Mouse (Mus musculus) forebrain, embryonic 14.5 days (tissue): ENCODE results near the gene Gm4707. TPM values are rescaled to one million over a fixed set of nuclear protein-coding genes. Genes with fewer than 3 reads are reported as not detected.
"Not testable (repeated sequence)": the region's sequence is repeated elsewhere in the genome, so short reads cannot be mapped to it uniquely, and the experiment has no call there.

Experiments used
- ATAC-seq: fragments of 200-750 bp; cut with Nextera tagmentation; 2 replicates; pipeline ENCODE4 v1.8.0; 2017; ENCODE audit warnings: mild to moderate bottlenecking, moderate library complexity
- DNase-seq: peaks from one replicate; pipeline ENCODE4 v3.0.0-alpha.2; 2015; ENCODE audit warnings: low spot score
- H3K27ac ChIP-seq: fragments of 300-500 bp; sonication (generic); 2 replicates; pipeline ENCODE4 v1.5.1; 2014; ENCODE audit warnings: low read depth, mild to moderate bottlenecking, control low read depth, low read length, moderate library complexity
- H3K27me3 ChIP-seq: fragments of 300-500 bp; sonication (generic); replicated peaks from 2 replicates; pipeline ENCODE4 v1.6.1; 2014; ENCODE audit warnings: low read length, control low read depth, mixed read lengths; ENCODE audit not compliant: control insufficient read depth, insufficient read depth
- H3K36me3 ChIP-seq: fragments of 300-500 bp; sonication (generic); 2 replicates; pipeline ENCODE4 v1.6.1; 2014; ENCODE audit warnings: low read length, control low read depth; ENCODE audit not compliant: control insufficient read depth, insufficient read depth
- H3K4me1 ChIP-seq: fragments of 300-500 bp; sonication (generic); 2 replicates; pipeline ENCODE4 v1.6.1; 2014; ENCODE audit warnings: antibody characterized with exemption, low read length, control low read depth; ENCODE audit not compliant: control insufficient read depth, insufficient read depth
- H3K4me2 ChIP-seq: fragments of 300-500 bp; sonication (generic); 2 replicates; pipeline ENCODE4 v1.6.1; 2014; ENCODE audit warnings: mild to moderate bottlenecking, control low read depth, low read length
- H3K4me3 ChIP-seq: fragments of 300-500 bp; sonication (generic); 2 replicates; pipeline ENCODE4 v1.5.1; 2014; ENCODE audit warnings: low read depth, low read length, control low read depth
- H3K9ac ChIP-seq: fragments of 300-500 bp; sonication (generic); 2 replicates; pipeline ENCODE4 v1.6.1; 2014; ENCODE audit warnings: mild to moderate bottlenecking, low read length, control low read depth, moderate library complexity
- H3K9me3 ChIP-seq: fragments of 300-500 bp; sonication (generic); replicated peaks from 2 replicates; pipeline ENCODE4 v1.6.1; 2016; ENCODE audit warnings: low read length, control low read depth, mixed read lengths; ENCODE audit not compliant: control insufficient read depth
- WGBS: fragments of 180-500 bp; shearing (Covaris S2); extraction: QIAGEN DNeasy Blood & Tissue Kit; methylation state at CpG from one replicate; pipeline ENCODE4 v1.1.7; 2014; 5-methylcytosine and 5-hydroxymethylcytosine counted together
- polyA plus RNA-seq: library from polyadenylated mRNA; unstranded; fragments of >200 nt; fragmentation: Nextera tagmentation; extraction: Ambion mirVana; gene quantifications from 2 replicates; pipeline ENCODE4 v1.2.1, GENCODE M21; 2014

Gm4707 gene
- polyA plus RNA-seq, 1 experiment from 2014 or later, result 0.43 TPM

- no peak overlapping the region for H3K4me3 ChIP-seq
- ATAC-seq (no peak), DNase-seq (no peak)
- H3K4me2 ChIP-seq, result no peak overlapping the region
- H3K4me1 ChIP-seq, result no peaks in the 10 kb centered on the region
- H3K9me3 ChIP-seq, result no peaks in the 10 kb centered on the region
- no peak overlapping the region for H3K27ac ChIP-seq
- WGBS, result 96% methylated on average over 3 of the region's 3 CpGs
- peaks cover 40% of the 10 kb centered on the region; the same call in 1 of the 2 replicates for H3K36me3 ChIP-seq
- H3K9ac ChIP-seq, result no peak overlapping the region
- H3K27me3 ChIP-seq, result no peaks in the 10 kb centered on the region
Observed at GRCm38 (mm10) chr17:71460312-71460711, 594 bp upstream of the Gm4707 start.

- H3K9ac ChIP-seq, H3K9me3 ChIP-seq, H3K4me1 ChIP-seq, H3K27ac ChIP-seq, DNase-seq, H3K4me3 ChIP-seq, ATAC-seq, H3K4me2 ChIP-seq, H3K27me3 ChIP-seq: not testable (repeated sequence)
- H3K36me3 ChIP-seq, result peaks cover 32% of the 10 kb centered on the region
- 94% methylated on average over 6 of the region's 6 CpGs for WGBS
Observed at GRCm38 (mm10) chr17:71457361-71457760, 2.4 kb downstream of the Gm4707 start.

- no peak overlapping the region for H3K4me2 ChIP-seq
- no peak overlapping the region for H3K9ac ChIP-seq
- H3K27me3 ChIP-seq, result no peaks in the 10 kb centered on the region
- H3K4me1 ChIP-seq, result no peaks in the 10 kb centered on the region
- WGBS, result 99% methylated on average over 6 of the region's 6 CpGs
- H3K9me3 ChIP-seq, result no peaks in the 10 kb centered on the region
- DNase-seq, result no peak
- no peak overlapping the region for H3K4me3 ChIP-seq
- no peak overlapping the region; the same call in 1 of the 2 replicates for H3K27ac ChIP-seq
- ATAC-seq, result no peak
- H3K36me3 ChIP-seq, result peaks cover 29% of the 10 kb centered on the region
Observed at GRCm38 (mm10) chr17:71445191-71445590, 14.5 kb downstream of the Gm4707 start.

GRCm38 (mm10) chr17:71444718-71445117 lies 15.0 kb downstream of the Gm4707 start:
- H3K27me3 ChIP-seq, result no peaks in the 10 kb centered on the region
- H3K9ac ChIP-seq, result no peak overlapping the region
- DNase-seq (no peak), ATAC-seq (no peak)
- no peak overlapping the region for H3K27ac ChIP-seq
- 93% methylated on average over 2 of the region's 2 CpGs for WGBS
- H3K4me2 ChIP-seq, result no peak overlapping the region
- H3K4me1 ChIP-seq, result no peaks in the 10 kb centered on the region
- H3K36me3 ChIP-seq, result peaks cover 29% of the 10 kb centered on the region
- no peaks in the 10 kb centered on the region for H3K9me3 ChIP-seq
- no peak overlapping the region for H3K4me3 ChIP-seq

GRCm38 (mm10) chr17:71444126-71444525 lies 15.6 kb downstream of the Gm4707 start:
- Histone ChIP-seq H3K27me3 (no peaks in the 10 kb centered on the region), H3K9ac (no peak overlapping the region), H3K4me3 (no peak overlapping the region), H3K36me3 (peaks cover 29% of the 10 kb centered on the region), H3K27ac (no peak overlapping the region), H3K4me2 (no peak overlapping the region), H3K4me1 (no peaks in the 10 kb centered on the region), H3K9me3 (no peaks in the 10 kb centered on the region)
- WGBS, result 96% methylated on average over 3 of the region's 3 CpGs
- no peak for ATAC-seq
- no peak for DNase-seq

GRCm38 (mm10) chr17:71443273-71443672 lies 16.4 kb downstream of the Gm4707 start:
- Histone ChIP-seq H3K9ac (no peak overlapping the region), H3K4me2 (no peak overlapping the region), H3K4me3 (no peak overlapping the region), H3K4me1 (no peaks in the 10 kb centered on the region), H3K9me3 (no peaks in the 10 kb centered on the region), H3K27ac (no peak overlapping the region), H3K36me3 (peaks cover 29% of the 10 kb centered on the region), H3K27me3 (no peaks in the 10 kb centered on the region)
- ATAC-seq (no peak), DNase-seq (no peak)
- WGBS, result 92% methylated on average over 6 of the region's 6 CpGs

- not testable (repeated sequence) for ATAC-seq
Observed at GRCm38 (mm10) chr17:71422502-71422901, 37.2 kb downstream of the Gm4707 start.

GRCm38 (mm10) chr17:71419448-71419847 lies 40.3 kb downstream of the Gm4707 start:
- DNase-seq, H3K9ac ChIP-seq, H3K9me3 ChIP-seq, H3K27ac ChIP-seq, H3K4me1 ChIP-seq, H3K4me3 ChIP-seq, H3K27me3 ChIP-seq, ATAC-seq, H3K4me2 ChIP-seq: not testable (repeated sequence)
- 86% methylated on average over 5 of the region's 5 CpGs for WGBS
- peaks cover 37% of the 10 kb centered on the region for H3K36me3 ChIP-seq

More at GRCm38 (mm10) chr17:71422502-71422901, 37.2 kb downstream of the Gm4707 start:
- H3K27ac ChIP-seq, H3K4me3 ChIP-seq, H3K9ac ChIP-seq, H3K27me3 ChIP-seq, H3K9me3 ChIP-seq, H3K4me2 ChIP-seq, H3K4me1 ChIP-seq, DNase-seq: not testable (repeated sequence)
- peaks cover 39% of the 10 kb centered on the region for H3K36me3 ChIP-seq
- WGBS, result 94% methylated on average over 2 of the region's 2 CpGs

- ATAC-seq, result no peak
- Histone ChIP-seq H3K4me1 (no peaks in the 10 kb centered on the region), H3K9me3 (peaks cover 3% of the 10 kb centered on the region; the same call in 1 of the 2 replicates), H3K27ac (no peak overlapping the region), H3K36me3 (peaks cover 22% of the 10 kb centered on the region), H3K9ac (no peak overlapping the region), H3K27me3 (no peaks in the 10 kb centered on the region), H3K4me2 (no peak overlapping the region), H3K4me3 (no peak overlapping the region)
- no peak for DNase-seq
- 94% methylated on average over 1 of the region's 1 CpGs for WGBS
Observed at GRCm38 (mm10) chr17:71417008-71417407, 42.7 kb downstream of the Gm4707 start.
